Mouse (Mus musculus) forebrain, embryonic 16.5 days (tissue): ENCODE data around the gene Ercc6. TPM values are rescaled to one million over a fixed set of nuclear protein-coding genes. Genes with fewer than 3 reads are reported as not detected.
A peak's percentile ranks its signal among the peaks of the same experiment; 100 is the strongest.

Experiments
- ATAC-seq: fragments of 200-750 bp; cut with Nextera tagmentation; 2 replicates; pipeline ENCODE4 v1.8.0; 2017; ENCODE audit warnings: mild to moderate bottlenecking, moderate library complexity
- H3K27ac ChIP-seq: fragments of 300-500 bp; sonication (generic); 2 replicates; pipeline ENCODE4 v1.5.1; 2014; ENCODE audit warnings: low read length, control low read depth
- H3K27me3 ChIP-seq: fragments of 300-500 bp; sonication (generic); replicated peaks from 2 replicates; pipeline ENCODE4 v1.6.1; 2014; ENCODE audit warnings: low read length; ENCODE audit not compliant: control insufficient read depth, insufficient read depth
- H3K36me3 ChIP-seq: fragments of 300-500 bp; sonication (generic); 2 replicates; pipeline ENCODE4 v1.6.1; 2014; ENCODE audit not compliant: control insufficient read depth, insufficient read depth
- H3K4me1 ChIP-seq: fragments of 300-500 bp; sonication (generic); replicated peaks from 2 replicates; pipeline ENCODE4 v1.6.1; 2014; ENCODE audit warnings: low read length; ENCODE audit not compliant: control insufficient read depth, insufficient read depth
- H3K4me2 ChIP-seq: fragments of 300-500 bp; sonication (generic); 2 replicates; pipeline ENCODE4 v1.6.1; 2014; ENCODE audit warnings: mild to moderate bottlenecking, low read length, control low read depth
- H3K4me3 ChIP-seq: fragments of 300-500 bp; sonication (generic); replicated peaks from 2 replicates; pipeline ENCODE4 v1.5.1; 2014; ENCODE audit warnings: mild to moderate bottlenecking, low read length, control low read depth
- H3K9ac ChIP-seq: fragments of 300-500 bp; sonication (generic); replicated peaks from 2 replicates; pipeline ENCODE4 v1.6.1; 2014; ENCODE audit warnings: low read depth, low read length, control low read depth
- H3K9me3 ChIP-seq: fragments of 300-500 bp; sonication (generic); 2 replicates; pipeline ENCODE4 v1.6.1; 2016; ENCODE audit warnings: low read length; ENCODE audit not compliant: control insufficient read depth
- WGBS: fragments of 180-500 bp; shearing (Covaris S2); extraction: QIAGEN DNeasy Blood & Tissue Kit; methylation state at CpG from one replicate; pipeline ENCODE4 v1.1.7; 2014; 5-methylcytosine and 5-hydroxymethylcytosine counted together
- polyA plus RNA-seq: library from polyadenylated mRNA; unstranded; fragments of >200 nt; fragmentation: Nextera tagmentation; extraction: Ambion mirVana; gene quantifications from 2 replicates; pipeline ENCODE4 v1.2.1, GENCODE M21; 2015

The Ercc6 gene
- polyA plus RNA-seq, 1 experiment from 2014 or later: 31.8 TPM

DNA sequence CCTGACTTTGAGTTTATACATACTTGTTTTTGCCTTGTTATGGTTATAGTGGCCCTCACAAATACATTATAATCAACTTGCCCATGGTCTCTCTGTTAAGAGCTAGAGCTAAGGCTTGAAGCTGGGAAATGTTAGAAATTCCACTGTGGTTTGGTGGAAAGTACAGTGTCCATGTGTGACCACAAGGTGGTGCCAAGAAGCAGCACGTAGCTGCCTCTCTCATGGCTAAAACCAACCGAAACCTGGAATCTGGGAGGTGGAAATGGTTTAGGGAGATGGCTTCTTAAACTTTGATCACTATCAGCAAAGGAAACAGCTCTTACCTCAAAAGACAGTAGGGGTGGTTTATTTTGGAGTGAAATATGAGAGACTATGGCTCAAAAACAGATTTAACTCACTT, 17.6 kb downstream of the Ercc6 start:
- 5% methylated on average over 2 of the region's 2 CpGs for WGBS
- ATAC-seq: peak; percentile 76
- Histone ChIP-seq H3K9ac (no peak overlapping the region), H3K4me3 (no peak overlapping the region), H3K27ac (no peak overlapping the region), H3K4me1 (0 out of 2 replicates have a peak, but pooled peaks cover 6% of the 10 kb centered on the region), H3K4me2 (no peak overlapping the region), H3K27me3 (no peaks in the 10 kb centered on the region), H3K9me3 (no peaks in the 10 kb centered on the region), H3K36me3 (peaks cover 2% of the 10 kb centered on the region; the same call in 1 of the 2 replicates)

DNA sequence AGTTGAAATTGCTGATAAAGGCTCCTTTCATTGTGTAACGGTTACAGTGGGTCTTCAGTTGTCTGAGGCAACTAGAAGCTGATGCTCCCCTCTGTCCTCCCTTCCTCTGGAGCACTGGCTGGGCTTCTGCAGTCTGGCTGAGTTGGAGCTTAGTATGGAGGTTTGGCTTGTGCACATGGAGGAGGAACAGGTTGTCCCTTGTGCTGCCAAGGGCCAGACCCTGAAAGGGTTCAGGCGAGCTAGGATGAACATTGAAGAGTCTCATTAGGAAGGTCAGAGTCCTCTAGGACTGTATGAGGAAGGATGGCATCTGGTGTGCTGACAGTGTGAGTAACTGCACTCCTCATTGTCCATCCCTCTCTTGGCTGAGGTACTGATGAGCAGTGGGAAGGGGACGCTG, 18.1 kb downstream of the Ercc6 start:
- Histone ChIP-seq H3K9me3 (no peaks in the 10 kb centered on the region), H3K4me1 (peaks cover 9% of the 10 kb centered on the region), H3K27ac (no peak overlapping the region), H3K4me3 (no peak overlapping the region), H3K9ac (no peak overlapping the region), H3K27me3 (no peaks in the 10 kb centered on the region), H3K4me2 (no peak overlapping the region), H3K36me3 (0 out of 2 replicates have a peak, but pooled peaks cover 2% of the 10 kb centered on the region)
- WGBS: 56% methylated on average over 3 of the region's 3 CpGs
- ATAC-seq: peak; percentile 37; the same call in 1 of the 2 replicates

DNA sequence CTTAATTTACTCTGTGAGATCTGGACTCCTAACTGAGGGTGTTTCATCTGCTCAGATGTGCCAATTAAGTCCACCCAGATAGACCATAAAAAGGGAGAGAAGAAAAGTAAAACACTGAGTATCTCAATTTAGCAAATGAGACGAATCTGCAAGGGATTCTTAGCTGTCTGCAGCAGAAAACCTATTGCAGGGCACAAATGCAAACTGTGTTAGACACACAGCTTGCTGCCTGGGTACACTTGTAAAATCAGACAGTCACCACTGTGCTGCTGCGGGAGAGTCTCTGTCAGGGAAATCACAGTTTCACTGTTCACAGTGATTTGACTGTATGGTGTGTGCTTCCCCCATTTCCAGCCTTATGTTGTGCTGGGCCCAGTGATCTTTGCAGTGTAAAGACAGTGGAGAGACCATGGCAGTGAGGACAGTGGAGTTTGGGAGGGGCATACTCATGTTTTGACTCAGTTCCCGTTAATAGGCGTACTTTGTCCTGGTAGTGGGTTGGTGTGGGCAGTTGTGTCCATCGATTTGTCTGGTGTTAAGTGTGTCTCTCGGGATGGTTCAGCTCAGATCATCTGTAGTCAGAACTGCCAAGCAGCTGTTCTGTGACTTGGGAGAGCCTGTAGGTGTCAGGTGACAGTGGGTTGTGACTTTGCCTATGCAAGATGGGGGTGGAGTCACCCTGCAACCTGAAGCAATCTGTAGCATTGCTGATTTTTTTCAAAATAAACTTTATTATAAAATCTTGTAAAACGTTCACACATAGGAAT, 19.2 kb downstream of the Ercc6 start:
- Histone ChIP-seq H3K4me3 (no peak overlapping the region), H3K4me2 (no peak overlapping the region), H3K36me3 (no peaks in the 10 kb centered on the region), H3K27ac (no peak overlapping the region), H3K27me3 (no peaks in the 10 kb centered on the region), H3K9me3 (no peaks in the 10 kb centered on the region), H3K9ac (no peak overlapping the region), H3K4me1 (peaks cover 14% of the 10 kb centered on the region)
- 0 out of 2 replicates have a peak, but pooled peaks have one; percentile 24 for ATAC-seq
- 45% methylated on average over 7 of the region's 7 CpGs for WGBS

DNA sequence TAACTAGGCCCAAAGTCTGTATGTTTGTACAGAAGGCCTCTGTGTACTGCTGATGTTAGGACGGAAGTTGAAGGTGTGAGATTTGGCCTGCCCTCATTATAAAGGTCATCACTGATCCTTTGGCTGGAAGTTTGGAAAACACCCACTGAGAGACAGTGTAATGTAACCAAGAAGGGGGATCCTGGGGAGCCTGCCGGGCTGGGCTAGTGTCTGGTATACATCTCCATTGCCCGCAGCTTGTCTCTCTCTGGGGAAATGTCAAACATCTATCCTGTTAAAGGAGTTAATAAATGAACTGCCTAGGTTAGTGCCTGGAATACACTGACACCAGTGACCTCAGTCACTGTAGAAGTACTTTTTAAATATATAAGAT, 19.8 kb downstream of the Ercc6 start:
- 75% methylated on average over 3 of the region's 3 CpGs for WGBS

DNA sequence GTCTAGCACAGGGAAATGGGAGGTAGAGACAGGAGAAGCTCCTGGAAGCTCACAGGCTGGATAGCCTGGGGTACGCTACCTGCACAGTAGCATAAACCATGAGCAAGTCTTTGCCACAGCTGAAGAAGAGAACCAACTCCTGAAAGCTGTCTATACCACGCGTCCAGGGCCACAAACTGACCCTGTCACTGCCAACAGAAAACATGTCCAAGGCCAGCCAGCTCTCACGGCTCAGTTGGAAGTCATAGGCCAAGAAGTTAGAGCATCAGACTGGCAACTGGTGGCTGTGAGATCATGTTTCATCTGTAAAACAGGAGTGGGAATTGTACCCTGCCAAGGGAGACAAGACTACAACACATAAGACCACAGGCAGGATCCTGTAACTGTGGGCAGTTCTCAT, 20.3 kb downstream of the Ercc6 start:
- Histone ChIP-seq H3K9me3 (no peaks in the 10 kb centered on the region), H3K27ac (no peak overlapping the region), H3K4me2 (no peak overlapping the region), H3K4me3 (no peak overlapping the region), H3K27me3 (no peaks in the 10 kb centered on the region), H3K36me3 (no peaks in the 10 kb centered on the region), H3K4me1 (peaks cover 14% of the 10 kb centered on the region), H3K9ac (no peak overlapping the region)
- no peak for ATAC-seq
- 93% methylated on average over 4 of the region's 4 CpGs for WGBS

More for the DNA sequence above, 19.8 kb downstream of the Ercc6 start:
- Histone ChIP-seq H3K36me3 (no peaks in the 10 kb centered on the region), H3K9me3 (no peaks in the 10 kb centered on the region), H3K4me3 (no peak overlapping the region), H3K4me2 (no peak overlapping the region), H3K9ac (no peak overlapping the region), H3K4me1 (peaks cover 14% of the 10 kb centered on the region), H3K27ac (no peak overlapping the region), H3K27me3 (no peaks in the 10 kb centered on the region)
- ATAC-seq: no peak

DNA sequence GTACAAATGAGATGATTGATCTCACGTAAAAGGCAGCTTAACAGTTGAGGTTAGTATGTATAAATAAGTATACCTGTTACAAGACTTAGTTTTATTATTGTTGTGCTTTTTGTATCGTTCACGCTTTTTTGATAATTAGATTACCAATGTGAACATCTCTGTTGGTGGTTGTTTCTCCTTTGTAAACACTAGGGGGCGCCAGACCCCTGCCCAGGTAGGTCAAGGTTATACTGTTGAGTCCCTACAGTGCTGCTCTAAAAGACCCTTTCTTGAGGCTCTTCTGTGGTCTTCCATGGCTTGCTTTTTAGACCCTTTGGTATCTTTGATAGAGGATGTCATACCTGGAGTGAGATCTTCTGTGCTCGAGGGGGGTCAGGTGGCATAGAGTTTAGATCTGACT, 20.8 kb downstream of the Ercc6 start:
- WGBS: 69% methylated on average over 5 of the region's 5 CpGs
- Histone ChIP-seq H3K9me3 (no peaks in the 10 kb centered on the region), H3K27me3 (no peaks in the 10 kb centered on the region), H3K27ac (no peak overlapping the region), H3K4me2 (no peak overlapping the region), H3K4me3 (no peak overlapping the region), H3K4me1 (peaks cover 14% of the 10 kb centered on the region), H3K36me3 (no peaks in the 10 kb centered on the region), H3K9ac (no peak overlapping the region)
- ATAC-seq: no peak

DNA sequence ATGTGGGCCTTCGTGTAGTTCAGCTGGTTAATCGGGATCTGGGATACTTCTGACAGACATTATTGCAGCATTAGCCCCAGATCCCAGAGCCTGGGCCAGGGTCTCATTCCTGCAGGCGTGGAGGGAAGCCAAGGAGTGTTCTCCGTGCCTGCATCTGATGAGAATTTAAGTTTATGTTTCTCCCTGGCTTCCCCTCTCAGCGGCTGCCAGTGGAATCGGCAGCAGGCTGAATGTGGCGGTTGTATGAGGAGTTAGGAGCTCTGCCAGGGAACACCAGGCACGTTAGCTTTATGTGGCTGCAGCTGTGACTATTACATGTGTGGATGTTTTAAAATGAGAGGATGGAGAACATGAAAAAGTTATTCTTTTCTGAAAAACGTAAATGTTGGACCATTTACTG, 23.4 kb downstream of the Ercc6 start:
- Histone ChIP-seq H3K36me3 (no peaks in the 10 kb centered on the region), H3K9me3 (no peaks in the 10 kb centered on the region), H3K4me2 (no peak overlapping the region), H3K27ac (no peak overlapping the region), H3K27me3 (no peaks in the 10 kb centered on the region), H3K9ac (no peak overlapping the region), H3K4me3 (no peak overlapping the region), H3K4me1 (peaks cover 12% of the 10 kb centered on the region)
- 56% methylated on average over 9 of the region's 9 CpGs for WGBS
- ATAC-seq: 0 out of 2 replicates have a peak, but pooled peaks have one; percentile 50

DNA sequence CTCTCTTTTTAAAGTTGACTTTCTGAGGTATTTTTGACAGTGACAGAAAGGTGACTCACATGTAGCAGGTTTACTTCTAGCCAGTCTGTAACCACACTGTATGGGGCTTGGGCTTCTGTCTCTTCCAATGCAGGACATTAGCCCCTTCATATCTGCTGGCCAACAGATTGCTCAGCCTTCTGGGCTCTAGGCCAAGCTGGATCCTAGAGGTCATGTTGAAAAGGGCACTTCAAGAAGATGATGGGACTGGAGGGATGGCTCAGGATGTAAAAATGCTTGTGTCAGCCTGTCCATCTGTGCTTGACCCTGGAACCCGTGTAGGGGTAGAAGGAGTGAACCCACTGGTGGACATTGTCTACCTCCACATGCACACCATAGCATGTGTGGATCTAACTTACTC, 24.8 kb downstream of the Ercc6 start:
- H3K27ac ChIP-seq: no peak overlapping the region
- peaks cover 8% of the 10 kb centered on the region for H3K4me1 ChIP-seq
- H3K9me3 ChIP-seq: no peaks in the 10 kb centered on the region
- peaks cover 7% of the 10 kb centered on the region for H3K36me3 ChIP-seq
- ATAC-seq: no peak
- H3K4me3 ChIP-seq: no peak overlapping the region
- H3K27me3 ChIP-seq: no peaks in the 10 kb centered on the region
- no peak overlapping the region for H3K4me2 ChIP-seq
- 86% methylated on average over 1 of the region's 1 CpGs for WGBS
- no peak overlapping the region for H3K9ac ChIP-seq

DNA sequence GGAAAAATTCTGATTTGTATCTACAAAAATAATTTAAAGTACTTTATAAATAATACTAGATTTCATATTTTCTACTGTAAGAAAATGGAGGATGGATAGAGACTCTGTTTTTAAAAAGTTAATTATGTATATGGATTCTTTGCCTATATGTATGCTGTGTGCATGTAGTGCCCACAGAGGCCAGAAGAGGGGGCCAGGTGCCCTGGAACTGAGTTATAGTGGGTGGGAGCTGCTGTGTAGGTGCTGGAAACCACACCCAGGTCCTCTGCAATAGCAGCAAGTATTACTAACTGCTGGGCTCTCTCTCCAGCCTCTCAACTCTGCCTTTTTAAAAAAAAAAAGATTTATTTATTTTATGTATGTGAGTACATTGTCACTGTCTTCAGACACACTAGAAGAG, 29.8 kb downstream of the Ercc6 start:
- no peaks in the 10 kb centered on the region for H3K27me3 ChIP-seq
- H3K4me1 ChIP-seq: no peaks in the 10 kb centered on the region; the same call in 1 of the 2 replicates
- ATAC-seq: no peak
- no peak overlapping the region for H3K9ac ChIP-seq
- no peaks in the 10 kb centered on the region for H3K9me3 ChIP-seq
- H3K36me3 ChIP-seq: peaks cover 14% of the 10 kb centered on the region
- H3K4me2 ChIP-seq: no peak overlapping the region
- no peak overlapping the region for H3K27ac ChIP-seq
- H3K4me3 ChIP-seq: no peak overlapping the region
